Mouse (Mus musculus): ENCODE results near the gene Mboat2. TPM values are rescaled to one million over a fixed set of nuclear protein-coding genes. Genes with fewer than 3 reads are reported as not detected.

Mboat2 gene
- polyA plus RNA-seq (2017; shearing (Covaris generic)): 0.21 TPM

GRCm38 (mm10) chr12:24830766-24831152, at the start of gene Mboat2:
TSS of gene Mboat2 (plus strand) at chr12:24830879.

GRCm38 (mm10) chr12:24974446-24975114, 143.9 kb downstream of the Mboat2 start, which contains the start of gene Kidins220:
TSS of gene Kidins220 (plus strand) at chr12:24974925.

Other genes starting within 250 kb of the Mboat2 start
- gene Klf11, start 179.6 kb upstream of the Mboat2 start, polyA plus RNA-seq (2017; shearing (Covaris generic)): 24.1 TPM
- not detected for gene Cys1, start 149.1 kb upstream of the Mboat2 start, polyA plus RNA-seq (2017; shearing (Covaris generic))
- gene Rrm2, start 122.6 kb upstream of the Mboat2 start, polyA plus RNA-seq (2017; shearing (Covaris generic)): 6.8 TPM
- gene Kidins220, start 144.0 kb downstream of the Mboat2 start, polyA plus RNA-seq (2017; shearing (Covaris generic)): 44.6 TPM